17 mouse cellular contexts compared by ENCODE assay signal in the genomic region with DNA sequence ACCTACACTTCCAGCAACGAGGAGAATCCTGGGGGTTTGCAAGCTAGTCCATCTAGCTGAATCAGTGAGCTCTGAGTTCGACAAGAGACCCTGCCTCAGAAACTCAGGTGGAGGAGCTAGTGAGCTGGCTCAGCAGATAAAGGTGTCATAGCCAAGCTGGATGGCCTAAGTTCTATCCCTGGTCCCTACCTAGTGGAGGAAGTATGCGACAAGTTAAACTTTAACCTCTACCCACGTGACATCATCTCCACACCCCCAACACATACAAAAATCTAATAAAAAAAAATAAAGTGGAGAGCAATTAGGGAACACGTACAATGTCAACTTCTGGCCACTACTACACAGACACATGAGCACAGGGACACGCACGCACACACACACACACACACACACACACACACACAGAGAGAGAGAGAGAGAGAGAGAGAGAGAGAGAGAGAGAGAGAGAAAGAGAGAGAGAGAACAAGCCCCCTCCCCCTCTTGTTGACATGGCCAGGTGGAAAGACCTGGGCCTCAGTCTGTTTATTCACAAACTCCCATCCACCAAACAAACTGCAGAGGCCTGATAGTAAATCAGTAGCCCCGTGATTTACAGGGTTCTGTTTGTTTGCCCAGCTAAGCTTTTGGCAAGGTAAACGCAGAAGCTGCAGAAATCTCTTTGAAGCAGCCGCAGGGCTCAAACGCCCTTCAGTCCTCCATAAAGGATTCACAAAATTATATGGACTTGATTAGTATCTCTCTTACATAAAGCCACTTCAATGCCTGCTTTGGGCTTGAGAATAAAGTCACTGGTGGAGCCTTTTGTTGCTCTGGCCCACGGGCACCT.
DNase-seq lines count a peak whose midpoint lies in the region; ATAC-seq and TF ChIP-seq lines count a peak whose summit lies in the region.
"Had no signal": no experiment of that assay in that cellular context is flagged by ENCODE, and none has a peak within 500 bp of the region (broad histone marks: within the 10 kb centered on the region; RNA-seq: fewer than 3 reads in every experiment).

No protein-coding gene starts in this region.

- DNase-seq in liver, adult 2 months (ENCODE audit: extremely low read depth, low read depth, low spot score) = peak; percentile 90
- DNase-seq in liver = no peak
- DNase-seq in brain, embryonic 14.5 days (ENCODE audit: low read depth) = peak; percentile 68
- no peak for DNase-seq in midbrain, postnatal 0 days (ENCODE audit: low spot score)
- DNase-seq in forebrain, embryonic 11.5 days (ENCODE audit: low spot score) = no peak
- DNase-seq in gastrocnemius, adult 18-20 months (ENCODE audit: low spot score) = no peak
- DNase-seq: adrenal gland, postnatal 10 days; B cell, adult 2 months; gastrocnemius, postnatal 10 days; kidney, postnatal 25 days; lung, adult 2 months; lung, postnatal 14 days; thymus, adult 2 months had no signal

- H3K4me1 ChIP-seq in liver, adult 2 months (ENCODE audit: control insufficient read depth, insufficient read depth, low read length) = peaks cover 2% of the 10 kb centered on the region; the same call in 1 of the 2 replicates
- no peaks in the 10 kb centered on the region for H3K4me1 ChIP-seq in intestine, postnatal 0 days (replicated peaks; ENCODE audit: control insufficient read depth, insufficient read depth, low read length)
- no peaks in the 10 kb centered on the region for H3K4me1 ChIP-seq in midbrain, postnatal 0 days (ENCODE audit: insufficient read depth, low read length)
- 0 out of 2 replicates have a peak, but pooled peaks cover 3% of the 10 kb centered on the region for H3K4me1 ChIP-seq in forebrain, embryonic 11.5 days (replicated peaks; ENCODE audit: control insufficient read depth, insufficient read depth, low read length)
- H3K4me1 ChIP-seq: heart, embryonic 10.5 days had no signal

- no peaks in the 10 kb centered on the region for H3K9me3 ChIP-seq in intestine, postnatal 0 days (ENCODE audit: control insufficient read depth)
- H3K9me3 ChIP-seq in midbrain, postnatal 0 days (ENCODE audit: low read length) = no peaks in the 10 kb centered on the region
- H3K9me3 ChIP-seq in forebrain, embryonic 11.5 days (ENCODE audit: control insufficient read depth, low read length) = no peaks in the 10 kb centered on the region
- H3K9me3 ChIP-seq: embryonic facial prominence, embryonic 12.5 days; heart, embryonic 10.5 days had no signal

- H3K27me3 ChIP-seq in liver, adult 2 months (ENCODE audit: control insufficient read depth, insufficient read depth, low read length) = no peaks in the 10 kb centered on the region
- no peaks in the 10 kb centered on the region for H3K27me3 ChIP-seq in intestine, postnatal 0 days (replicated peaks; ENCODE audit: control insufficient read depth, insufficient read depth, low read length)
- H3K27me3 ChIP-seq in midbrain, postnatal 0 days (ENCODE audit: insufficient read depth, low read length) = no peaks in the 10 kb centered on the region
- no peaks in the 10 kb centered on the region; the same call in 1 of the 2 replicates for H3K27me3 ChIP-seq in forebrain, embryonic 11.5 days (ENCODE audit: control insufficient read depth, insufficient read depth, low read length)

- no peaks in the 10 kb centered on the region for H3K79me2 ChIP-seq in liver, adult 2 months (ENCODE audit: control insufficient read depth, insufficient read depth, low read length)

- H3K9ac ChIP-seq in liver, adult 2 months (ENCODE audit: low read depth, low read length) = peak overlapping the region; percentile 38; the same call in 1 of the 2 replicates
- no peak overlapping the region for H3K9ac ChIP-seq in intestine, postnatal 0 days (ENCODE audit: low read depth, low read length)
- H3K9ac ChIP-seq in midbrain, postnatal 0 days (replicated peaks; ENCODE audit: low read length, poor library complexity, severe bottlenecking) = no peak overlapping the region
- no peak overlapping the region for H3K9ac ChIP-seq in forebrain, embryonic 11.5 days (ENCODE audit: low read length)
- H3K9ac ChIP-seq: embryonic facial prominence, embryonic 12.5 days had no signal

- H3K27ac ChIP-seq in liver, adult 2 months (replicated peaks; ENCODE audit: insufficient read depth, low read depth, low read length) = peak overlapping the region; percentile 87
- no peak overlapping the region for H3K27ac ChIP-seq in intestine, postnatal 0 days (ENCODE audit: low read depth, low read length)
- H3K27ac ChIP-seq in midbrain, postnatal 0 days (ENCODE audit: low read depth, low read length) = peak overlapping the region; percentile 7; the same call in 1 of the 2 replicates
- H3K27ac ChIP-seq in forebrain, embryonic 11.5 days (ENCODE audit: low read depth, low read length) = no peak overlapping the region
- H3K27ac ChIP-seq: embryonic facial prominence, embryonic 12.5 days; heart, embryonic 10.5 days had no signal

- H3K4me2 ChIP-seq in intestine, postnatal 0 days (replicated peaks; ENCODE audit: low read depth) = no peak overlapping the region
- H3K4me2 ChIP-seq in midbrain, postnatal 0 days (ENCODE audit: low read depth, low read length, poor library complexity, severe bottlenecking) = no peak overlapping the region
- H3K4me2 ChIP-seq in forebrain, embryonic 11.5 days (ENCODE audit: low read depth, low read length, severe bottlenecking) = no peak overlapping the region
- H3K4me2 ChIP-seq: embryonic facial prominence, embryonic 12.5 days had no signal

- WGBS in liver, adult 2 months = 24% methylated on average over 12 of the region's 12 CpGs
- WGBS in intestine, postnatal 0 days = 32% methylated on average over 12 of the region's 12 CpGs
- WGBS in midbrain, postnatal 0 days = 56% methylated on average over 12 of the region's 12 CpGs
- WGBS in forebrain, embryonic 11.5 days = 52% methylated on average over 12 of the region's 12 CpGs

- H3K36me3 ChIP-seq in liver, adult 2 months (ENCODE audit: control insufficient read depth, insufficient read depth, low read length) = no peaks in the 10 kb centered on the region
- no peaks in the 10 kb centered on the region for H3K36me3 ChIP-seq in intestine, postnatal 0 days (ENCODE audit: control insufficient read depth, insufficient read depth)
- no peaks in the 10 kb centered on the region for H3K36me3 ChIP-seq in midbrain, postnatal 0 days (ENCODE audit: insufficient read depth, low read length)
- H3K36me3 ChIP-seq in forebrain, embryonic 11.5 days (ENCODE audit: control insufficient read depth, insufficient read depth, low read length) = no peaks in the 10 kb centered on the region
- H3K36me3 ChIP-seq: embryonic facial prominence, embryonic 12.5 days; heart, embryonic 10.5 days had no signal

- TF ChIP-seq POLR2A in liver, adult 2 months (IDR thresholded peaks at IDR 0.05; ENCODE audit: extremely low read depth, insufficient read depth, low read length) = no peak
- TF ChIP-seq POLR2A in brain, embryonic 14.5 days (IDR thresholded peaks at IDR 0.05; ENCODE audit: borderline replicate concordance, extremely low read depth, insufficient read depth, insufficient read length, poor library complexity, severe bottlenecking) = no peak

- TF ChIP-seq CTCF in liver, adult 2 months (IDR thresholded peaks at IDR 0.05; ENCODE audit: low read depth, low read length) = 0 out of 2 replicates have a peak, but pooled peaks have one; percentile 10
- no peak for TF ChIP-seq CTCF in brain, embryonic 14.5 days (IDR thresholded peaks at IDR 0.05; ENCODE audit: borderline replicate concordance, extremely low read depth, insufficient read depth, insufficient read length)
- TF ChIP-seq CTCF in intestine, postnatal 0 days (IDR thresholded peaks at IDR 0.05; ENCODE audit: low read depth) = 0 out of 2 replicates have a peak, but pooled peaks have one; percentile 2
- TF ChIP-seq CTCF in midbrain, postnatal 0 days (IDR thresholded peaks at IDR 0.05) = no peak

- no peak overlapping the region for H3K4me3 ChIP-seq in liver, adult 2 months (ENCODE audit: insufficient read depth, low read depth, low read length)
- no peak overlapping the region for H3K4me3 ChIP-seq in intestine, postnatal 0 days (ENCODE audit: low read depth, low read length)
- no peak overlapping the region for H3K4me3 ChIP-seq in midbrain, postnatal 0 days (ENCODE audit: low read depth, low read length)
- H3K4me3 ChIP-seq in forebrain, embryonic 11.5 days (ENCODE audit: low read depth, low read length) = no peak overlapping the region
- H3K4me3 ChIP-seq: embryonic facial prominence, embryonic 12.5 days; heart, embryonic 10.5 days had no signal

- ATAC-seq in intestine, postnatal 0 days = 0 out of 2 replicates have a peak, but pooled peaks have one; percentile 28
- ATAC-seq in midbrain, postnatal 0 days (ENCODE audit: low FRiP score) = no peak
- no peak for ATAC-seq in forebrain, embryonic 11.5 days (replicated peaks; ENCODE audit: low FRiP score)
- ATAC-seq: forebrain, embryonic 14.5 days had no signal

Comparison
In these comparisons a context has a peak if more than half of its experiments do, and no peak if none do; other contexts are left out.
1. DNase-seq: peak in liver, adult 2 months (single experiment) and brain, embryonic 14.5 days (single experiment); none in liver (single experiment), midbrain, postnatal 0 days (single experiment), forebrain, embryonic 11.5 days (single experiment) and gastrocnemius, adult 18-20 months (single experiment).
2. H3K27ac ChIP-seq: peak in liver, adult 2 months (single experiment) and midbrain, postnatal 0 days (single experiment); none in intestine, postnatal 0 days (single experiment) and forebrain, embryonic 11.5 days (single experiment).
3. CTCF ChIP-seq: peak in liver, adult 2 months (single experiment) and intestine, postnatal 0 days (single experiment); none in brain, embryonic 14.5 days (single experiment) and midbrain, postnatal 0 days (single experiment).